Mouse (Mus musculus): Measurements from ENCODE around the gene Kif2c. TPM values are rescaled to one million over a fixed set of nuclear protein-coding genes. Genes with fewer than 3 reads are reported as not detected.
A peak's percentile ranks its signal among the peaks of the same experiment; 100 is the strongest.

Kif2c gene
- polyA plus RNA-seq (2012; rRNA removed) (13.2 and 19.4 TPM in 2 replicates), polyA plus RNA-seq (2014; fragmentation: Nextera tagmentation; extraction: Ambion mirVana) (30.1 and 31.3 TPM in 2 replicates)

- Histone ChIP-seq H3K4me3 (ENCODE audit: insufficient read depth in 1 of 2, low read depth in 2 of 2, low read length in 2 of 2) (peak within 1 kb of the TSS; percentile 95 to 97), H3K36me3 (replicated peaks; ENCODE audit: control insufficient read depth, insufficient read depth, low read depth) (peaks cover 28% of the 10 kb centered on the region), H3K27ac (peak within 1 kb of the TSS; percentile 68), H3K9ac (replicated peaks) (peak within 1 kb of the TSS; percentile 85), H3K4me2 (ENCODE audit: low read depth) (peak within 1 kb of the TSS; percentile 84), H3K4me1 (replicated peaks; ENCODE audit: control insufficient read depth in 2 of 2, insufficient read depth in 2 of 2, low read length in 1 of 2) (peaks cover 10 to 11% of the 10 kb centered on the region in 2 experiments), H3K9me3 (ENCODE audit: control insufficient read depth, low read length) (no peaks in the 10 kb centered on the region), H3K27me3 (ENCODE audit: control insufficient read depth, insufficient read depth, low read length) (no peaks in the 10 kb centered on the region)
- DNase-seq (ENCODE audit: low read depth in 3 of 3, low spot score in 3 of 3) = peak; percentile 84 to 87 (median 86)
- 1% methylated on average over 42 of the region's 42 CpGs for WGBS (ENCODE audit: insufficient replicate concordance)
- ATAC-seq (ENCODE audit: insufficient read depth) = peak; percentile 97
- TF ChIP-seq EP300 (IDR thresholded peaks at IDR 0.05; ENCODE audit: low read depth) (no peak), CTCF (IDR thresholded peaks at IDR 0.05; ENCODE audit: low read depth) (no peak)
Observed at GRCm38 (mm10) chr4:117181863-117182758, at the start of gene Kif2c. Kif2c (minus strand) TSS chr4:117182639.

- TF ChIP-seq EP300 (IDR thresholded peaks at IDR 0.05; ENCODE audit: low read depth) (no peak), CTCF (IDR thresholded peaks at IDR 0.05; ENCODE audit: low read depth) (no peak)
- no peak overlapping the region for H3K9ac ChIP-seq (replicated peaks)
- DNase-seq (ENCODE audit: low read depth in 3 of 3, low spot score in 3 of 3) = peak in 1 of 3 experiments; percentile 22
- no peak overlapping the region for H3K4me3 ChIP-seq (ENCODE audit: insufficient read depth in 1 of 2, low read depth in 2 of 2, low read length in 2 of 2)
- ATAC-seq (ENCODE audit: insufficient read depth) = peak; percentile 48; the same call in 1 of the 2 replicates
- H3K4me1 ChIP-seq (replicated peaks; ENCODE audit: control insufficient read depth in 2 of 2, insufficient read depth in 2 of 2, low read length in 1 of 2) = no peaks in the 10 kb centered on the region
- H3K27me3 ChIP-seq (ENCODE audit: control insufficient read depth, insufficient read depth, low read length) = no peaks in the 10 kb centered on the region
- 61% methylated on average over 2 of the region's 2 CpGs for WGBS (ENCODE audit: insufficient replicate concordance)
- no peaks in the 10 kb centered on the region for H3K36me3 ChIP-seq (replicated peaks; ENCODE audit: control insufficient read depth, insufficient read depth, low read depth)
- H3K9me3 ChIP-seq (ENCODE audit: control insufficient read depth, low read length) = no peaks in the 10 kb centered on the region
- H3K27ac ChIP-seq = no peak overlapping the region
- H3K4me2 ChIP-seq (ENCODE audit: low read depth) = no peak overlapping the region
Observed at GRCm38 (mm10) chr4:117231208-117231607, 48.8 kb upstream of the Kif2c start.

- 46% methylated on average over 10 of the region's 10 CpGs for WGBS (ENCODE audit: insufficient replicate concordance)
- ATAC-seq (ENCODE audit: insufficient read depth) (no peak), DNase-seq (ENCODE audit: low read depth in 3 of 3, low spot score in 3 of 3) (no peak)
Observed at GRCm38 (mm10) chr4:117230331-117230730, 47.9 kb upstream of the Kif2c start.

GRCm38 (mm10) chr4:117229590-117229989 lies 47.2 kb upstream of the Kif2c start:
- Histone ChIP-seq H3K4me3 (ENCODE audit: insufficient read depth in 1 of 2, low read depth in 2 of 2, low read length in 2 of 2) (no peak overlapping the region), H3K27me3 (ENCODE audit: control insufficient read depth, insufficient read depth, low read length) (no peaks in the 10 kb centered on the region), H3K4me2 (ENCODE audit: low read depth) (no peak overlapping the region), H3K4me1 (replicated peaks; ENCODE audit: control insufficient read depth in 2 of 2, insufficient read depth in 2 of 2, low read length in 1 of 2) (no peaks in the 10 kb centered on the region), H3K9me3 (ENCODE audit: control insufficient read depth, low read length) (no peaks in the 10 kb centered on the region), H3K27ac (no peak overlapping the region), H3K36me3 (replicated peaks; ENCODE audit: control insufficient read depth, insufficient read depth, low read depth) (no peaks in the 10 kb centered on the region), H3K9ac (replicated peaks) (no peak overlapping the region)
- TF ChIP-seq CTCF (IDR thresholded peaks at IDR 0.05; ENCODE audit: low read depth) = no peak
- TF ChIP-seq EP300 (IDR thresholded peaks at IDR 0.05; ENCODE audit: low read depth) = no peak
- no peak for DNase-seq (ENCODE audit: low read depth in 3 of 3, low spot score in 3 of 3)
- ATAC-seq (ENCODE audit: insufficient read depth) = no peak
- 67% methylated on average over 15 of the region's 15 CpGs for WGBS (ENCODE audit: insufficient replicate concordance)

More at GRCm38 (mm10) chr4:117230331-117230730, 47.9 kb upstream of the Kif2c start:
- H3K27ac ChIP-seq = no peak overlapping the region
- H3K4me1 ChIP-seq (replicated peaks; ENCODE audit: control insufficient read depth in 2 of 2, insufficient read depth in 2 of 2, low read length in 1 of 2) = no peaks in the 10 kb centered on the region
- no peaks in the 10 kb centered on the region for H3K36me3 ChIP-seq (replicated peaks; ENCODE audit: control insufficient read depth, insufficient read depth, low read depth)
- no peak overlapping the region for H3K9ac ChIP-seq (replicated peaks)
- no peaks in the 10 kb centered on the region for H3K27me3 ChIP-seq (ENCODE audit: control insufficient read depth, insufficient read depth, low read length)
- H3K4me3 ChIP-seq (ENCODE audit: insufficient read depth in 1 of 2, low read depth in 2 of 2, low read length in 2 of 2) = no peak overlapping the region
- no peak overlapping the region for H3K4me2 ChIP-seq (ENCODE audit: low read depth)
- no peak for TF ChIP-seq EP300 (IDR thresholded peaks at IDR 0.05; ENCODE audit: low read depth)
- TF ChIP-seq CTCF (IDR thresholded peaks at IDR 0.05; ENCODE audit: low read depth) = peak; percentile 80
- H3K9me3 ChIP-seq (ENCODE audit: control insufficient read depth, low read length) = no peaks in the 10 kb centered on the region

- Histone ChIP-seq H3K4me3 (ENCODE audit: insufficient read depth in 1 of 2, low read depth in 2 of 2, low read length in 2 of 2) (no peak overlapping the region), H3K9ac (replicated peaks) (no peak overlapping the region), H3K27ac (no peak overlapping the region), H3K27me3 (ENCODE audit: control insufficient read depth, insufficient read depth, low read length) (no peaks in the 10 kb centered on the region), H3K4me1 (replicated peaks; ENCODE audit: control insufficient read depth in 2 of 2, insufficient read depth in 2 of 2, low read length in 1 of 2) (no peaks in the 10 kb centered on the region), H3K4me2 (ENCODE audit: low read depth) (no peak overlapping the region), H3K9me3 (ENCODE audit: control insufficient read depth, low read length) (no peaks in the 10 kb centered on the region), H3K36me3 (replicated peaks; ENCODE audit: control insufficient read depth, insufficient read depth, low read depth) (no peaks in the 10 kb centered on the region)
- ATAC-seq (ENCODE audit: insufficient read depth) (no peak), DNase-seq (ENCODE audit: low read depth in 3 of 3, low spot score in 3 of 3) (no peak)
- TF ChIP-seq EP300 (IDR thresholded peaks at IDR 0.05; ENCODE audit: low read depth) (no peak), CTCF (IDR thresholded peaks at IDR 0.05; ENCODE audit: low read depth) (no peak)
Observed at GRCm38 (mm10) chr4:117225250-117225649, 42.8 kb upstream of the Kif2c start.
